Mouse (Mus musculus): ENCODE measurements around the gene Srd5a2. TPM values are rescaled to one million over a fixed set of nuclear protein-coding genes. Genes with fewer than 3 reads are reported as not detected.

Srd5a2 gene
- polyA plus RNA-seq, 1 experiment from 2014 or later: not detected

DNA sequence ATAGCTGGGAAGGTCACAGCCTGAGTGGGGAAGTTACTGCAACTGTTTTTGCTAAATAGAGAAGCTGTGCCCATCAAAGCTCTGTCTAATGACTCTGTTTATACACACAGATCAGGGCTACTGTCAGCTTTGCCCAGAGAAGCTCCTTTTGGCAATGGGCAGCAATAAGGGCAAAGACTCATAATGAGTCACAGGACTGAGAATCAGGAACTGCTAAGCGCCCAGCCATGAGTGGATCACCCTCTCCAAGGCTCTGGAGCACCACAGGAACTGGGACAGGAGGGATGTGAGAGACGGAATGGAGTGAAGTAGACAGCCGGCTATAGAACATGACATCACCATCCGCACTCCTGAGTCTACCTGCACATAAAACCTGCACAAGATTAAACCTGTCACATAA lies 29.4 kb downstream of the Srd5a2 start:
- no peak overlapping the region for H3K27ac ChIP-seq (replicated peaks)
- no peak overlapping the region for H3K4me3 ChIP-seq
- DNase-seq (ENCODE audit: low spot score): no peak
- H3K27me3 ChIP-seq (ENCODE audit: low read depth, poor library complexity, severe bottlenecking): no peaks in the 10 kb centered on the region
- 87% methylated on average over 4 of the region's 4 CpGs for WGBS
- no peaks in the 10 kb centered on the region for H3K4me1 ChIP-seq
- H3K36me3 ChIP-seq: no peaks in the 10 kb centered on the region
- no peaks in the 10 kb centered on the region for H3K9me3 ChIP-seq (replicated peaks)

DNA sequence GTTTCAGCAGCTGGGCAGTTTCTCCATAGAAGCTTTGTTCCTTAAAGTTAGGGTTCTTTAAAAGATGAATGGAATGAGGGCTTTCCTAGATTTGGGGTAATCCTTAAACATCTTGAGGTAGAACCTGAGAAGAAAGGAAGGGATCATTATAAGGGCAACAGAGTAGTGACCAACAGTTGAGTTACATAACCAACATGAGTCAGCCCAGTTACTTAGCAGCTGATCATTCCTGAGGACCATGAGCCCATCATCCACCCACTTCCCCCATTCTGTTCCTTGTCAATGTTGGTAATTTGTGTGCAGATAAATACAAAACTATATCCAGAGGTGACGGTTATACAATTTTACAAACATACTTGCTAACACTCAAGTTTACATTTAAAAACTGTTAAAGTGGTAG lies 30.1 kb downstream of the Srd5a2 start:
- no peak for DNase-seq (ENCODE audit: low spot score)
- no peaks in the 10 kb centered on the region for H3K4me1 ChIP-seq
- H3K4me3 ChIP-seq: no peak overlapping the region
- H3K27ac ChIP-seq (replicated peaks): no peak overlapping the region
- H3K9me3 ChIP-seq (replicated peaks): no peaks in the 10 kb centered on the region
- 92% methylated on average over 1 of the region's 1 CpGs for WGBS
- H3K36me3 ChIP-seq: no peaks in the 10 kb centered on the region
- H3K27me3 ChIP-seq (ENCODE audit: low read depth, poor library complexity, severe bottlenecking): no peaks in the 10 kb centered on the region

DNA sequence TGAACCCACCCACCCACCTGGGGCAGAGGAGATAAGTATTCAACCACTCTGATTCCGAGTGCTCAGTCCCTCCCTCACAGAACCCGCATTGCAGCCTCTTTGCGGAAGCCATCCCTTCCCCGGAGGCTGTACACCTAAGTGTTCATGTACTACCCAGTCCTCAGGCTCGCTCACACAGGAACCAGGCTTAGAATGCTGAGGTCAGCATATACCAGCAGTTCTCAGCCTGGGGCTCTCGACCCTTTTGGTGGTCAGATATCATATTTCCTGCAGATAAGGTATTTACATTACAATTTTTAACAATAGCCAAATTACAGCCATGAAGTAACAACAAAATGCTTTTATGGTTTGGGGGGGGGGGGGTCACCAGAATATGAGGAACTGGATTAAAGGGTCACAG lies 32.6 kb downstream of the Srd5a2 start:
- Histone ChIP-seq H3K36me3 (no peaks in the 10 kb centered on the region), H3K4me3 (no peak overlapping the region), H3K27me3 (ENCODE audit: low read depth, poor library complexity, severe bottlenecking) (no peaks in the 10 kb centered on the region), H3K27ac (replicated peaks) (no peak overlapping the region), H3K4me1 (no peaks in the 10 kb centered on the region), H3K9me3 (replicated peaks) (no peaks in the 10 kb centered on the region)
- DNase-seq (ENCODE audit: low spot score): no peak
- WGBS: 85% methylated on average over 6 of the region's 6 CpGs

DNA sequence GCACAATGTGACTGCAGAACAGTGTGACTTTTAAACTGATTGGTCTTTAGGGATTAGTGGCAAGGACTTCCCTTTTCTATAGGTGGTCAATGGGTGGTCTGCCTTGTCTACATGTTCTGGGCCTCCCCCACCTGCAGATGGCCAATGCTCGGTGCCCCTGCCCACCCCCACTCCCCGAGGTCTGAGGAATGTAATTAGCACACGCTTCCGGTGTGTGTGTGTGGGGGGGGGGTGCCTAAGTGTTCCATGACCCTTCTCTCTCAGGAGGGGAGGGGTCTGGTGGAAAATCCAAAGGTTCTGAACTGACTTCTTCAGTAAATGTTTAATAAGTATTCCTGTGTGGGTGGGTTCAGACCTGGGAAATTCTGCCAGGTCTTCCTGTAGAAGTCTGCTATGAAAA lies 39.0 kb downstream of the Srd5a2 start:
- 44% methylated on average over 4 of the region's 4 CpGs for WGBS
- no peak for DNase-seq (ENCODE audit: low spot score)
- H3K27me3 ChIP-seq (ENCODE audit: low read depth, poor library complexity, severe bottlenecking): no peaks in the 10 kb centered on the region
- no peak overlapping the region for H3K4me3 ChIP-seq
- H3K36me3 ChIP-seq: no peaks in the 10 kb centered on the region
- H3K4me1 ChIP-seq: no peaks in the 10 kb centered on the region
- H3K9me3 ChIP-seq (replicated peaks): no peaks in the 10 kb centered on the region
- H3K27ac ChIP-seq (replicated peaks): no peak overlapping the region

DNA sequence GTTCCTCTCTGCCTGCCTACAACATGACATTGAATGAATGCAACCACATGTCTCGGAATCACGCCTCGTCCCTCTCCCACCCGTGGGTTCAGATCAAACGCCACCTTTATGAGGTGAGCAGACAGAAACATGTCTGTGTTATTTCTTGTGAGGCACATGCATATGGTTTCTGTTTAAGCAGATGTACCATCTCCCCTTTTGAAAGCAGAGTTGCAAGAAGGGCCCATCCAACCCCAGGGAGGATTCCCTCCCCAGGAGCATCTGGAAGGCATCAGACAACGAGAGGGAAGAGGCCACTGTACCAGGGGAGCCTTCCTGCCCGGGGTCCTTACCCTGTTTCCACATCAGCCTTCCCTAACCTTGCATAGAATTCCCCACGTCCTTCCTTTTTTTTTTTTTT lies 40.7 kb downstream of the Srd5a2 start:
- WGBS: 80% methylated on average over 8 of the region's 8 CpGs
- DNase-seq (ENCODE audit: low spot score): no peak
- no peaks in the 10 kb centered on the region for H3K9me3 ChIP-seq (replicated peaks)
- H3K4me3 ChIP-seq: no peak overlapping the region
- no peaks in the 10 kb centered on the region for H3K4me1 ChIP-seq
- no peaks in the 10 kb centered on the region for H3K36me3 ChIP-seq
- H3K27me3 ChIP-seq (ENCODE audit: low read depth, poor library complexity, severe bottlenecking): no peaks in the 10 kb centered on the region
- no peak overlapping the region for H3K27ac ChIP-seq (replicated peaks)

DNA sequence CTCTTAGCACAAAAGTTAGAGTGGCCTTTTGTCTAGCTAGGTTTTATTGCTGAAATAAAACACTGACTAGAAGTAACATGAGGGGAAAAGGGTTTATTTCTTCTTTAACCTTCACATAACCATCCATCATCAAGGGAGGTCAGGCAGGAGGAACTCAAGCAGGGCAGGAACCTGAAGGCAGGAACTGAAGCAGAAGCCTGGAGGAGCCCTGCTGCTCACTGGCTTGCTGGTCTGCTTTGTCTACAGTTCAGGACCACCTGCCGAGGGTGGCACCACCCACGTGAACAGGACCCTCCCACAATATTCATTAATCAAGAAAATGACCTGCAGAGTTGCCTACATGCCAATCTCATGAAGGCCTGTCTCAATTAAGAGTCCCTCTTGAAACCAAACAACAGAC lies 45.3 kb downstream of the Srd5a2 start:
- 68% methylated on average over 2 of the region's 2 CpGs for WGBS
- H3K4me1 ChIP-seq: no peaks in the 10 kb centered on the region
- no peak for DNase-seq (ENCODE audit: low spot score)

DNA sequence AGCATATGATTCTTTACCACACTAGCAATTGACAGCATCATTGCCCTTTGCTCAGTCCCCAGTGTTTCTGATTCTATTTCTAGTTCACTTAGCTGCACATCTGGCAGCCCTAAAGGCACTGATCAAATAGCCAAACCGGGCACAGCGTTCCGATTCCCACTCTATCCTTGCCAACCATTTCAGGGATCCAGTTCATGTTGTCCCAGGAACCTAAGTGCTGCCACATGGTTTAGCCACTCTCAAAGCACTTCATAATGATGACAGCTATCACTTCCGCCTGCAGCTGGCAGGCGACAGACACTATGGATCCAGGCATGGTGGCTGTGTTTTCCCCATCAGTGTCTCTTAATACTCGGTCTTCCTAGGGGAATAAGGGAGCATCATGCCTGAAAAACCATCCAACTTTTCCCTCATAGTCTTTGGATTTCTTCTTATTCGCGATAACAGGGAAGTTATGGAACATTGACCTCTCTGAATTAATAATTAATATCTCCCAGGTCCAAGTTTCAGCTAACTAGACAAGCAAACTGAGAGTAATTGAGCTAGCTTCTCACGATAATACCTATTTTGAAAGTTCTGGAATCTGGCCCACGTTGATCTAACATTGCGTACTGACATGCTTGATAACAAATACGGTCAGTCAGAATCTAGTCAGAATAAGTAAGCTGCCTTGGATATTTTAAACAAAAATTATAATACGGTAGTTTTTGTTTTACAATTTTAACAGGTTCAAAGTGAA lies 51.6 kb downstream of the Srd5a2 start:
- no peak overlapping the region for H3K27ac ChIP-seq (replicated peaks)

More for the DNA sequence above, 45.3 kb downstream of the Srd5a2 start:
- Histone ChIP-seq H3K27ac (replicated peaks) (no peak overlapping the region), H3K27me3 (ENCODE audit: low read depth, poor library complexity, severe bottlenecking) (no peaks in the 10 kb centered on the region), H3K4me3 (no peak overlapping the region), H3K36me3 (no peaks in the 10 kb centered on the region), H3K9me3 (replicated peaks) (no peaks in the 10 kb centered on the region)

DNA sequence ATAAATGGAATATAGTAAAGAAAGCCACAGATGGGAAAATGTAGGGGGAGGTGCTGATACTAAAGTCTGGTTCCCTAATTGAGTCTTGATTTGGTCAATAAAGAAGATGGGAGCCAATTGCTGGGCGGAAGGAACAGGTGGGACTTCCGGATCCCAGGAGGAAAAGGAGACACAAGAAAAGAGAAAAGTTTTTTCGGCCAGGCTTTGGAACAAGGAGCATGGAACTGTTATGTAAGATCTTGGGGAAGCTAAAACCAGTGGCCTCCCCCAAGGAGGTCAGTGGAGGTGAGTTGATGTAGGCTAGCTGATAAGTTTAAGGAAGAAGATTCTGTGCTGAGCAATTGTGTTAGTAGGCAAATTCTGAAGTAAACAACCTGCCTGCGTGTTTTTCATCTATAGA lies 56.5 kb downstream of the Srd5a2 start:
- Histone ChIP-seq H3K4me3 (no peak overlapping the region), H3K27me3 (ENCODE audit: low read depth, poor library complexity, severe bottlenecking) (no peaks in the 10 kb centered on the region), H3K9me3 (replicated peaks) (no peaks in the 10 kb centered on the region), H3K36me3 (no peaks in the 10 kb centered on the region), H3K4me1 (no peaks in the 10 kb centered on the region), H3K27ac (replicated peaks) (no peak overlapping the region)
- DNase-seq (ENCODE audit: low spot score): peak; percentile 2
- 91% methylated on average over 4 of the region's 4 CpGs for WGBS

More for the DNA sequence above, 51.6 kb downstream of the Srd5a2 start:
- H3K4me1 ChIP-seq: no peaks in the 10 kb centered on the region
- no peak for DNase-seq (ENCODE audit: low spot score)
- H3K36me3 ChIP-seq: no peaks in the 10 kb centered on the region
- H3K27me3 ChIP-seq (ENCODE audit: low read depth, poor library complexity, severe bottlenecking): no peaks in the 10 kb centered on the region
- no peak overlapping the region for H3K4me3 ChIP-seq
- no peaks in the 10 kb centered on the region for H3K9me3 ChIP-seq (replicated peaks)
- WGBS: 94% methylated on average over 13 of the region's 13 CpGs

DNA sequence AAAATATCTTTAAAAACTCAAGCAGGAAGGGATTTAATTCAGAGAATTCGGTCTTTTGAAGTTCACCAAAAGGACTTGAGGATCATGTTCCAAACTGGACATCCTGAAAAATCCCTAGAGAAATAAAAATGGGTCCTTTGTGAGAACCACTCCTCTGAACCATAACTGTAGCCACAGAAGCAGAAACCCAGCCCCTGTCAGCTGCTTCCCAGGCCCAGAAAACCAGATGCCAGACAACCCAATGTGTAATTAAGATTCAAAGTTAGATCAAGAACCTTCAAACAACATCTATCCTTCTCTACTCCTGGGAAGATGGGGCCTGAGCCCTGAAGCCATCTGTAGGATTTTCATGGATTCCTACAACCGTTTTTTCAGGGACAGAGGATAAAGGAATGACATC lies 61.1 kb downstream of the Srd5a2 start:
- H3K36me3 ChIP-seq: no peaks in the 10 kb centered on the region
- no peak overlapping the region for H3K4me3 ChIP-seq
- no peak for DNase-seq (ENCODE audit: low spot score)
- WGBS: 74% methylated on average over 2 of the region's 2 CpGs
- no peaks in the 10 kb centered on the region for H3K27me3 ChIP-seq (ENCODE audit: low read depth, poor library complexity, severe bottlenecking)
- H3K9me3 ChIP-seq (replicated peaks): no peaks in the 10 kb centered on the region
- no peak overlapping the region for H3K27ac ChIP-seq (replicated peaks)
- H3K4me1 ChIP-seq: peaks cover 7% of the 10 kb centered on the region

DNA sequence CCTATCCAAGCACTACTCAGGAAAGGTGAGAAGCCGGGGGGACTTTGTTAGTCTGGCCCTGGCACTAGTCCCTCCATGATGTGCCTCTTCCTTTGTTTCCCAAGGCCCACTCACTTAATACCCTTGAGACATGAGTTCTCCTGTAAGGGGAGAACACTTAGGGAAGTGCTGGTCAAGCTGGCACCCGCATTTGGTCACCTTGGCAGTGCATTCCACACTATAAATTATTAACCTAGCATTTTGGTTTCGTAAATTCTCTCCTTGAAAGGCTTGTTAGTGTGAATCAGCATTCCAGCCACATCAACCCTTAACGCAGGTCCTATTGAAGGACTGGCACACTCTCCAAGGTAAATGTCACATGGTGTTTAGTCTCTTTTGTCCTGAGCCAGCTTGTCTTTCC lies 61.8 kb downstream of the Srd5a2 start:
- Histone ChIP-seq H3K27me3 (ENCODE audit: low read depth, poor library complexity, severe bottlenecking) (no peaks in the 10 kb centered on the region), H3K27ac (replicated peaks) (no peak overlapping the region), H3K9me3 (replicated peaks) (no peaks in the 10 kb centered on the region), H3K4me3 (no peak overlapping the region), H3K36me3 (no peaks in the 10 kb centered on the region), H3K4me1 (peaks cover 7% of the 10 kb centered on the region)
- DNase-seq (ENCODE audit: low spot score): no peak
- 91% methylated on average over 4 of the region's 4 CpGs for WGBS

DNA sequence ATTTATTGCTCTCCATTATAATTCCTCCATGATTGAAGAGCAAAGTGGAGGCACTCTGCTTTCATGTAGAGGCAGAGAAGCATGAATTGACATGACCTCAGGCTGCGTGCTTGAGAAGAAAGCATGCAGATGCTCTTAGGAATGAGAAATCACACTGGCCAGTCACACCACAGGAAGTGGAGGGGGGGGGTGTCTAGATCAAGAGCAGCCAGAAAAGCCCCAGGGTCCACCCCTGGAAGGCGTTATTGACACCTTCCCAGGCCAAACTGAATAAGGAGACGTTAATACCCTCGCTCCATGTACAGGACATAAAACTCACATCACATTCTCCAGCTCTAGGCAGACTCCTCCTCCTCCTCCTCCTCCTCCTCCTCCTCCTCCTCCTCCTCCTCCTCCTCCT lies 63.2 kb downstream of the Srd5a2 start:
- peaks cover 7% of the 10 kb centered on the region for H3K4me1 ChIP-seq
- DNase-seq (ENCODE audit: low spot score): no peak
- H3K27ac ChIP-seq (replicated peaks): no peak overlapping the region
- no peaks in the 10 kb centered on the region for H3K9me3 ChIP-seq (replicated peaks)
- 42% methylated on average over 4 of the region's 4 CpGs for WGBS
- no peak overlapping the region for H3K4me3 ChIP-seq
- no peaks in the 10 kb centered on the region for H3K36me3 ChIP-seq
- H3K27me3 ChIP-seq (ENCODE audit: low read depth, poor library complexity, severe bottlenecking): no peaks in the 10 kb centered on the region

DNA sequence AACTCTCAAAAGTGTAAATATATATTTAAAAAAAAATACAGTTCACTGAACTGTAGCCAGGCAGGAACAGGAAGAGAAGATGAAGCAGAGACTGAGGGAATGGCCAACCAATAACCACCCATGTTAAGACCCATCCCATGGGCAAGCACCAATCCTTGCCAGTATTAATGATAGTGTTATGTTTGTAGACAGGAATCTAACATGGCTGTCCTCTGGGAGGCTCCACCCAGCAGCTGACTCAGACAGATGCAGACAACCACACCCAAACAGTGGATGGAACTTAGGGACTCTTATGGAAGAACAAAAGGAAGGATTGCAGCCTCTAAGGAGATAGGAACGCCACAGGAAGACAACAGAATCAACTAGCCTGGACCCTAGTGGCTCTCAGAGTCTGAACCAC lies 64.8 kb downstream of the Srd5a2 start:
- Histone ChIP-seq H3K9me3 (replicated peaks) (no peaks in the 10 kb centered on the region), H3K27ac (replicated peaks) (no peak overlapping the region), H3K4me1 (peaks cover 7% of the 10 kb centered on the region), H3K36me3 (no peaks in the 10 kb centered on the region), H3K27me3 (ENCODE audit: low read depth, poor library complexity, severe bottlenecking) (no peaks in the 10 kb centered on the region), H3K4me3 (no peak overlapping the region)
- no peak for DNase-seq (ENCODE audit: low spot score)
- WGBS: 91% methylated on average over 1 of the region's 1 CpGs

DNA sequence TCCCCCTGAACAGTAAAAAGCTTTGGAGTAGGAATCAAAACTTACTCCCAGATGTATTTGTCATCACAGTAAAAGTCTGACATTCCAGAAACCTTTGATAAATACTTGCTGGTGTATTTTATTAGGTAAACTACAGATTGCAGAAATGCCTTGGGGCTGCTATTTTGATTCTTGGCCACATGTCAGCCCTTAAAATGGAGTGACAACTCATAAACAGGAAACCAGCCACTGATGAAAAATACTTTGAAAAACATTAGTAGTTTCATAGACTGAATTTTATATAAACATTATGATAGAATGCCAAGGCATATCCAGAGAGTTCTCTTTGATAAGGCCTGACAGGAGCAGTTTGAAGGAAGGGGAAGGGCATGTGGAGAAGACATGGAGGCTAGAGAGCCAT lies 71.7 kb downstream of the Srd5a2 start:
- no peaks in the 10 kb centered on the region for H3K36me3 ChIP-seq
- no peaks in the 10 kb centered on the region for H3K4me1 ChIP-seq
- no peak for DNase-seq (ENCODE audit: low spot score)
- no peaks in the 10 kb centered on the region for H3K27me3 ChIP-seq (ENCODE audit: low read depth, poor library complexity, severe bottlenecking)
- H3K4me3 ChIP-seq: no peak overlapping the region
- H3K9me3 ChIP-seq (replicated peaks): no peaks in the 10 kb centered on the region
- H3K27ac ChIP-seq (replicated peaks): no peak overlapping the region

DNA sequence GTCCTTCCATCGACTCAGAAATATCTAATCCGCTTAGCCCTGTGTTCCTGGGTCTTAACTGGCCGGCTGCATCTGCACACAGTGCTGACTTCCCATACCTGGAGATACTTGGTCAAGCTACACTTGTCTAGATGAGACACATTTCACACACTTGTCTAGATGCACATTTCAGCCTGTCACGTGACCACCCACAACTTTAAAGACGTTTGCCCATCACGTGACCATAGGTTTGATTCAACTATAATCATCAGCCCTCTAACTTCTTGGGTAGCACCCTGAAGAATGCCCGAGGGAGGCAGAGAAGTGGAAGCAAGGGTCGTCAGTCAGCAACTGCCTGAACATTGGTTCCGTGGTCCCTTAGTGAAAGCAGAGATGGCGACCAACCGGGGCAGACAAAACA lies 75.1 kb downstream of the Srd5a2 start:
- DNase-seq (ENCODE audit: low spot score): no peak
- H3K4me3 ChIP-seq: no peak overlapping the region
- H3K27me3 ChIP-seq (ENCODE audit: low read depth, poor library complexity, severe bottlenecking): no peaks in the 10 kb centered on the region
- no peaks in the 10 kb centered on the region for H3K9me3 ChIP-seq (replicated peaks)
- no peak overlapping the region for H3K27ac ChIP-seq (replicated peaks)
- no peaks in the 10 kb centered on the region for H3K36me3 ChIP-seq
- 90% methylated on average over 11 of the region's 11 CpGs for WGBS
- no peaks in the 10 kb centered on the region for H3K4me1 ChIP-seq

Data from midbrain, embryonic 10.5 days (tissue).